Comparison of ENCODE assay signal across 10 mouse cellular contexts in genomic region chr9:71466111-71466510, GRCm38 (mm10). TPM values are rescaled to one million over a fixed set of nuclear protein-coding genes. Genes with fewer than 3 reads are reported as not detected.
DNase-seq lines count a peak whose midpoint lies in the region; ATAC-seq and TF ChIP-seq lines count a peak whose summit lies in the region.
"Had no signal": no experiment of that assay in that cellular context is flagged by ENCODE, and none has a peak within 500 bp of the region (broad histone marks: within the 10 kb centered on the region; RNA-seq: fewer than 3 reads in every experiment).

No protein-coding gene starts in this region.

- ATAC-seq in embryonic facial prominence, embryonic 14.5 days (ENCODE audit: low read depth) = no peak

- H3K36me3 ChIP-seq in embryonic facial prominence, embryonic 14.5 days (ENCODE audit: control insufficient read depth, insufficient read depth, low read length) = no peaks in the 10 kb centered on the region
- H3K36me3 ChIP-seq: embryonic facial prominence, embryonic 15.5 days had no signal

- H3K4me2 ChIP-seq in embryonic facial prominence, embryonic 14.5 days (ENCODE audit: low read depth, low read length) = no peak overlapping the region
- H3K4me2 ChIP-seq: embryonic facial prominence, embryonic 15.5 days had no signal

- H3K27ac ChIP-seq in layer of hippocampus, adult 2 months = no peak overlapping the region
- H3K27ac ChIP-seq in embryonic facial prominence, embryonic 14.5 days (replicated peaks; ENCODE audit: low read depth, low read length) = no peak overlapping the region
- H3K27ac ChIP-seq: embryonic facial prominence, embryonic 15.5 days had no signal

- no peak overlapping the region for H3K9ac ChIP-seq in embryonic facial prominence, embryonic 14.5 days (ENCODE audit: low read depth, low read length)
- H3K9ac ChIP-seq: embryonic facial prominence, embryonic 15.5 days had no signal

- H3K4me3 ChIP-seq in layer of hippocampus, adult 2 months = no peak overlapping the region
- H3K4me3 ChIP-seq in embryonic facial prominence, embryonic 14.5 days (ENCODE audit: low read depth, low read length) = no peak overlapping the region
- H3K4me3 ChIP-seq: embryonic facial prominence, embryonic 15.5 days; myocyte had no signal

- H3K9me3 ChIP-seq in embryonic facial prominence, embryonic 14.5 days (ENCODE audit: control insufficient read depth, low read length) = no peaks in the 10 kb centered on the region
- H3K9me3 ChIP-seq: embryonic facial prominence, embryonic 15.5 days had no signal

- WGBS in embryonic facial prominence, embryonic 14.5 days = 73% methylated on average over 3 of the region's 3 CpGs

- peak; percentile 82 for TF ChIP-seq CTCF in layer of hippocampus, adult 2 months (conservative IDR thresholded peaks at IDR 0.05)

- H3K27me3 ChIP-seq in embryonic facial prominence, embryonic 14.5 days (replicated peaks; ENCODE audit: control insufficient read depth, insufficient read depth, low read length) = no peaks in the 10 kb centered on the region
- H3K27me3 ChIP-seq: embryonic facial prominence, embryonic 15.5 days had no signal

- H3K4me1 ChIP-seq in embryonic facial prominence, embryonic 14.5 days (ENCODE audit: control insufficient read depth, insufficient read depth, low read length) = peaks cover 5% of the 10 kb centered on the region; the same call in 1 of the 2 replicates

- peak; percentile 19 to 27 for DNase-seq in adrenal gland, adult 18-20 months (ENCODE audit: low spot score in 2 of 2)
- DNase-seq in adrenal gland, postnatal 4 days (ENCODE audit: low spot score in 2 of 2) = no peak
- DNase-seq in layer of hippocampus, adult 2 months (ENCODE audit: low spot score in 2 of 2) = peak in 1 of 2 experiments; percentile 22
- no peak for DNase-seq in layer of hippocampus, adult 9-11 months
- peak; percentile 48 for DNase-seq in 416B (ENCODE audit: low read depth)
- DNase-seq in embryonic facial prominence, embryonic 14.5 days (ENCODE audit: low spot score) = peak; percentile 39
- DNase-seq in cerebellum, adult 11-12 months = no peak
- no peak for DNase-seq in cerebellum, adult 8-10 months

RNA-seq across cellular contexts. Expression of gene Polr2m, which starts 19.6 kb away (rescaled TPM):
- total RNA-seq in adrenal gland, adult 18-20 months (2021) = 100 to 1,000 TPM; 178 to 179 TPM
- total RNA-seq in adrenal gland, postnatal 4 days (2021) = 100 to 1,000 TPM; 222 to 232 TPM
- total RNA-seq in layer of hippocampus, adult 2 months (2021) = 100 to 1,000 TPM; 153 to 161 TPM
- polyA plus RNA-seq in embryonic facial prominence, embryonic 14.5 days (2014; fragmentation: Nextera tagmentation; extraction: Ambion mirVana) = 302 and 338 TPM in 2 replicates

Comparison
In these comparisons a context has a peak if more than half of its experiments do, and no peak if none do; other contexts are left out.
1. DNase-seq: peak in adrenal gland, adult 18-20 months (2 of 2), 416B (single experiment) and embryonic facial prominence, embryonic 14.5 days (single experiment); none in adrenal gland, postnatal 4 days (0 of 2), layer of hippocampus, adult 9-11 months (single experiment), cerebellum, adult 11-12 months (single experiment) and cerebellum, adult 8-10 months (single experiment).